Mouse (Mus musculus) limb, embryonic 14.5 days (tissue): ENCODE measurements around the gene AI464131. TPM values are rescaled to one million over a fixed set of nuclear protein-coding genes. Genes with fewer than 3 reads are reported as not detected.
A peak's percentile ranks its signal among the peaks of the same experiment; 100 is the strongest.
"Not testable (repeated sequence)": the region's sequence is repeated elsewhere in the genome, so short reads cannot be mapped to it uniquely, and the experiment has no call there.

Experiments used
- ATAC-seq: fragments of 200-750 bp; cut with Nextera tagmentation; 2 replicates; pipeline ENCODE4 v1.8.0; 2017; ENCODE audit warnings: low read depth, moderate number of reproducible peaks, moderate TSS enrichment; ENCODE audit not compliant: low FRiP score
- DNase-seq: peaks from one replicate; pipeline ENCODE4 v3.0.0-alpha.2; 2015; ENCODE audit warnings: low spot score
- H3K27ac ChIP-seq: fragments of 300-500 bp; sonication (generic); replicated peaks from 2 replicates; pipeline ENCODE4 v1.5.1; 2014; ENCODE audit warnings: low read depth, mild to moderate bottlenecking, low read length, moderate library complexity, mixed read lengths
- H3K27me3 ChIP-seq: fragments of 300-500 bp; sonication (generic); 2 replicates; pipeline ENCODE4 v1.6.1; 2014; ENCODE audit warnings: low read length, mixed read lengths; ENCODE audit not compliant: control insufficient read depth, insufficient read depth
- H3K36me3 ChIP-seq: fragments of 300-500 bp; sonication (generic); 2 replicates; pipeline ENCODE4 v1.6.1; 2014; ENCODE audit warnings: mild to moderate bottlenecking, low read length, moderate library complexity, mixed read lengths; ENCODE audit not compliant: control insufficient read depth, insufficient read depth
- H3K4me1 ChIP-seq: fragments of 300-500 bp; sonication (generic); 2 replicates; pipeline ENCODE4 v1.6.1; 2014; ENCODE audit warnings: antibody characterized with exemption, low read length, mixed read lengths; ENCODE audit not compliant: control insufficient read depth, insufficient read depth
- H3K4me2 ChIP-seq: fragments of 300-500 bp; sonication (generic); replicated peaks from 2 replicates; pipeline ENCODE4 v1.6.1; 2014; ENCODE audit warnings: low read depth, mild to moderate bottlenecking, low read length, moderate library complexity; ENCODE audit not compliant: severe bottlenecking
- H3K4me3 ChIP-seq: fragments of 300-500 bp; sonication (generic); replicated peaks from 2 replicates; pipeline ENCODE4 v1.5.1; 2014; ENCODE audit warnings: low read length
- H3K9ac ChIP-seq: fragments of 300-500 bp; sonication (generic); 2 replicates; pipeline ENCODE4 v1.6.1; 2014; ENCODE audit warnings: mild to moderate bottlenecking, low read depth, low read length, moderate library complexity; ENCODE audit not compliant: severe bottlenecking
- H3K9me3 ChIP-seq: fragments of 300-500 bp; sonication (generic); 2 replicates; pipeline ENCODE4 v1.6.1; 2016; ENCODE audit warnings: low read length; ENCODE audit not compliant: control insufficient read depth
- POLR2A ChIP-seq: fragments of 200-500 bp; IDR thresholded peaks from 2 replicates; pipeline ENCODE4 v1.8.0; 2012; ENCODE audit warnings: inconsistent platforms, mild to moderate bottlenecking, moderate library complexity, borderline replicate concordance; ENCODE audit not compliant: insufficient read depth, insufficient read length; ENCODE audit errors: extremely low read depth
- WGBS: fragments of 180-500 bp; shearing (Covaris S2); extraction: QIAGEN DNeasy Blood & Tissue Kit; methylation state at CpG from one replicate; pipeline ENCODE4 v1.1.7; 2014; 5-methylcytosine and 5-hydroxymethylcytosine counted together
- polyA plus RNA-seq, 2 experiments: library from polyadenylated mRNA; depleted of rRNA in 1 of 2; stranded (reverse) in 1 of 2; unstranded in 1 of 2; fragments of >200 nt; fragmentation: Nextera tagmentation in 1 of 2; extraction: Ambion mirVana in 1 of 2; gene quantifications; 2 replicates each; pipeline versions ENCODE4 v1.2.1 to v1.2.3; 2012 to 2014

The AI464131 gene
- polyA plus RNA-seq, 2 experiments: 5.4 to 5.9 TPM

- DNase-seq (no peak), ATAC-seq (no peak)
- no peak overlapping the region for H3K4me2 ChIP-seq
- no peaks in the 10 kb centered on the region for H3K27me3 ChIP-seq
- H3K9me3 ChIP-seq: no peaks in the 10 kb centered on the region
- no peaks in the 10 kb centered on the region for H3K36me3 ChIP-seq
- H3K27ac ChIP-seq: no peak overlapping the region
- whole genome bisulfite sequencing: 29% methylated on average over 10 of the region's 10 CpGs
- no peak for TF ChIP-seq POLR2A
- no peak overlapping the region for H3K9ac ChIP-seq
- H3K4me3 ChIP-seq: no peak overlapping the region
- 0 out of 2 replicates have a peak, but pooled peaks cover 6% of the 10 kb centered on the region for H3K4me1 ChIP-seq
Observed at GRCm38 (mm10) chr4:41469199-41469598, 33.7 kb downstream of the AI464131 start.

DNA sequence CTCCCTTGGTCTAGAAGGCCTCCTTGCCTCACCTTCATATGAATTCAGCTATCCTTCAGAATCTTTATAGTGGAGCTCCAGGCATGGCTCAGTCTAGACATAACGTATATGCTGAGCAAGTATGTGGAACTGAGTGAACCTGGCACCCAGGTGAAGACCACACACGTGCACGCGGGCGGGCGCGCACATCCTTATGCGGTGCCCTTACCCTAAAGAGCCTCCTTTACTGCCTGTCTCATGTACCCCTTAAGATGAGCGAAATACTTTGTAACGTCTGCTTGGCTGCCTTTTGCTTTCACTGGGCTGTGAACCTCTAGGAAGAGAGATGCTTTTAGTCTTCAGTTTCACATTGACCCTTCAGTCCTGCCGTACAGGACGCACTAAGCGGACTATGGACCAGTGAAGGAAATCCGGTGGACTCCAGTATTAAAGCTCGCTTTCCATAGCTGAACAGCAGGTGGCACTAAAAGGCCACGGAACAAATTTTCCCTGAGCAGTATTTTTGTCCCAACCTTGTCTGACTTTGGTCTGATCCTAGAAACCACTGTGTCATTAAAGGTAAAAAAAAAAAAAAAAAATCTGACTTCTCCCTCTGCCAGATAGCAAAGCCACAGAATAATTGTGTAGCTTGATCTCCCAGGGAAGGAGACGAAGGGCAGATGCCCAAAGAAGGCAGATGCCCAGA is 34.3 kb downstream of the AI464131 start:
- DNase-seq: peak; percentile 74
- H3K4me2 ChIP-seq: no peak overlapping the region
- WGBS: 53% methylated on average over 17 of the region's 17 CpGs

DNA sequence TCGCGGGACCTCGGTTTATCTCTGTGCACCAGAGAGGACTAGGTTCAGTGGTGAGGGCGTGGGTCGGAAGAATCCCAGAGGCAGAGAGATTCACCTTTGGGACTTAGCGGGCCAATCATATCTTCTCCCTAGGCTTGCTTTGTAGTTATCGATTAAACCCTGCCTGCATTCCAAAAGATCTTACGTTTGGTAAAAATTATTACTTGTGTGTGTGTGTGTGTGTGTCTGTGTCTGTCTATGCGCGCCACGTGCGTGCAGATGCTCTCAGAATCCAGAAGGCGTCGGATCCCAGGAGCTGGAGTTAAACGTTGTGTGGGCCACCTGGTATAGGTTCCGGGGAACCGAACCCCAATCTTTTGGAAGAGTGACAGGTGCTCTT is 37.6 kb downstream of the AI464131 start:
- peaks cover 9% of the 10 kb centered on the region; the same call in 1 of the 2 replicates for H3K4me1 ChIP-seq
- H3K4me3 ChIP-seq: peak overlapping the region; percentile 57
- H3K9me3 ChIP-seq: no peaks in the 10 kb centered on the region
- no peak overlapping the region for H3K27ac ChIP-seq
- DNase-seq (no peak), ATAC-seq (no peak)
- H3K27me3 ChIP-seq: no peaks in the 10 kb centered on the region
- WGBS: 5% methylated on average over 17 of the region's 17 CpGs
- TF ChIP-seq POLR2A: no peak; the same call in 1 of the 2 replicates
- H3K4me2 ChIP-seq: peak overlapping the region; percentile 42
- H3K36me3 ChIP-seq: no peaks in the 10 kb centered on the region
- peak overlapping the region; percentile 55 for H3K9ac ChIP-seq

More for the DNA sequence above, 34.3 kb downstream of the AI464131 start:
- Histone ChIP-seq H3K27ac (no peak overlapping the region), H3K27me3 (no peaks in the 10 kb centered on the region), H3K9me3 (no peaks in the 10 kb centered on the region), H3K9ac (no peak overlapping the region), H3K4me3 (no peak overlapping the region), H3K36me3 (no peaks in the 10 kb centered on the region), H3K4me1 (peaks cover 11% of the 10 kb centered on the region; the same call in 1 of the 2 replicates)
- no peak for ATAC-seq
- TF ChIP-seq POLR2A: no peak

DNA sequence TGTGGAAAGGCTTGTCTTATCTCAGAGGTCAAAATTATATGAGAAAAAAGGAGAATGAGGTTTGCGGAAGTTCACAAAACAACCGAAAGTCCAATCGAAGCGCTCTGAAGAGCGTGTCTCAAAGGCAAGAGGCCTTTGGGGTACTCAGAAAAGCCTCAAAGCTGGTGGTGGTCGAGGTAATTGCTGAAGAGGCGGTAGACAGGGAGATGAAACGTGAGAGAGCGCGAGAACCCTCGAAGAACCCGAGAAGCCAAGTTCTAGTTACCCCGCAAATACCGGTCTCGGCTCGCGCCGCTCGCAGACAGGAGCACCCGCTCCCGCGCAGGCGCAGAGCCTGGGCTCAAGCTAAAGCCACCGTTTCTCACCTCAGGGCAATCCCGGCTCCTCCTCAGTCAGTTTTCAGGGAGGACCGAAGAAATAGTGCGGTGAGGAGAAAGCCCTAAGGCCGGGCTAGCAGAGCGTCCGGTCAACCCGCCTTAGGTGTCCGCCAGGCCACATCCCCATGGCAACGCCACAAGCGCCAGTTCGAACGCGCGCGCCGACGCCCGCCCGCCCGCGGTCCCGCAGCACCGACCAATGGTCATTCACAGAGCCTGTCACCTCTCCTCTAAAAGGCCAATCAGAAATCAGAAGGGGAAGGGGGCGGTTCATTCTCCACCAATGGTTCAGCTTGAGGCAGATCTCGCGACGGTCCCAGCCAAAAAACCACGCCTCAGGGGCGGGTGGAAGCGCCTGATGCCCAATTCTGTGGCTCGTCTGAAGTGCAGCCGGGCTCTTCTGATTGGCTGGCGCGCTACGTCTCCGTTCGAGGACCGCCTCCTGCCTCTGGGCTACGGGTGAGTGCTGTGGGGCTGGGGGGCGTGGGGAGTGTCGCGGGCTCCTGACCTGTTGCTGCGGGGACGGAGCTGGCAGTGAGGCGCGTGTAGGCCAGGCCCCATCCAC is 38.3 kb downstream of the AI464131 start, which contains the start of the genes Kif24 and Nudt2:
Gene Kif24 (minus strand): TSS at position 543 of the 942 bp plus-strand sequence.
Gene Nudt2 (plus strand): TSS at position 807 of the 942 bp plus-strand sequence.
- H3K36me3 ChIP-seq: no peaks in the 10 kb centered on the region
- peak; percentile 100 for DNase-seq
- H3K4me1 ChIP-seq: peaks cover 8% of the 10 kb centered on the region; the same call in 1 of the 2 replicates
- TF ChIP-seq POLR2A: 0 out of 2 replicates have a peak, but pooled peaks have one; percentile 88
- H3K27ac ChIP-seq: peak within 1 kb of the TSS; percentile 3; the same call in 1 of the 2 replicates
- ATAC-seq: peak; percentile 98
- peak within 1 kb of the TSS; percentile 63 for H3K4me2 ChIP-seq
- H3K27me3 ChIP-seq: no peaks in the 10 kb centered on the region
- H3K9me3 ChIP-seq: no peaks in the 10 kb centered on the region
- H3K4me3 ChIP-seq: peak within 1 kb of the TSS; percentile 57
- H3K9ac ChIP-seq: peak within 1 kb of the TSS; percentile 55
- under 1% methylated on average over 61 of the region's 70 CpGs for WGBS

GRCm38 (mm10) chr4:41463051-41463738 is 39.7 kb downstream of the AI464131 start:
- not testable (repeated sequence) for H3K27me3 ChIP-seq, ATAC-seq, H3K27ac ChIP-seq, H3K4me2 ChIP-seq, H3K9ac ChIP-seq, H3K4me1 ChIP-seq, H3K9me3 ChIP-seq, H3K4me3 ChIP-seq, H3K36me3 ChIP-seq, DNase-seq
- 74% methylated on average over 3 of the region's 3 CpGs for WGBS
